ENCODE assay signal across 8 mouse cellular contexts in the genomic region with DNA sequence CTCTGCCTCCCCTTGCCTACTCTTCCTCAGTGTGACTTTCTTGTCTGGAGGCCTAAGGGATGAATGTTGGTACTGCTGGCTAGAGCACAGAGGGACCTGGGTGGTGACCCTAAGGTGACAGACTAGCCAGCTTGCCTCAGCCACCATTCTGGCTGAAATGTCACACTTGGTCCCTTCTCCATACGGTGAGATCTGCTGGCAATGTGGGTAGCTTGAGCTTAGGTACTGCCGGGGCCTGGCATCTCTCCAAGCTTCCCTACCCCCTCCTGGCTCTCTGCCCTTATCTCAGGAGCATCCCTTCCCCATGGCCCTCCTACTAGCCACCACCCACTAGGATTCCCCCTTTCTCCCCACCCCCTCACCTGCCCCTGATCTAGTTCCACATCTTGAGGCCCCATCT.
A peak's percentile ranks its signal among the peaks of the same experiment; 100 is the strongest.
DNase-seq lines count a peak whose midpoint lies in the region; ATAC-seq and TF ChIP-seq lines count a peak whose summit lies in the region.

No protein-coding gene starts in this region.

- H3K27ac ChIP-seq in forebrain, embryonic 15.5 days (replicated peaks): 0 out of 2 replicates have a peak overlapping the region, but pooled peaks have one; percentile 42
- 0 out of 2 replicates have a peak overlapping the region, but pooled peaks have one; percentile 66 for H3K27ac ChIP-seq in midbrain, embryonic 15.5 days
- no peak overlapping the region for H3K27ac ChIP-seq in left cerebral cortex, adult 2 months

- no peak overlapping the region for H3K4me3 ChIP-seq in forebrain, embryonic 15.5 days
- H3K4me3 ChIP-seq in midbrain, embryonic 15.5 days: no peak overlapping the region
- no peak overlapping the region for H3K4me3 ChIP-seq in left cerebral cortex, adult 2 months

- no peaks in the 10 kb centered on the region for H3K36me3 ChIP-seq in forebrain, embryonic 15.5 days
- H3K36me3 ChIP-seq in midbrain, embryonic 15.5 days (replicated peaks): no peaks in the 10 kb centered on the region

- H3K9me3 ChIP-seq in forebrain, embryonic 15.5 days: no peaks in the 10 kb centered on the region
- H3K9me3 ChIP-seq in midbrain, embryonic 15.5 days: no peaks in the 10 kb centered on the region

- no peak for TF ChIP-seq CTCF in left cerebral cortex, adult 2 months (IDR thresholded peaks at IDR 0.05)

- H3K4me1 ChIP-seq in forebrain, embryonic 15.5 days: peaks cover 29% of the 10 kb centered on the region
- H3K4me1 ChIP-seq in midbrain, embryonic 15.5 days: peaks cover 21% of the 10 kb centered on the region

- intact Hi-C loops in left cerebral cortex, postnatal 4 days (cut with DNase I): no loop called here
- intact Hi-C loops in left cerebral cortex, postnatal 36 days (cut with DNase I): no loop called here
- intact Hi-C loops in left cerebral cortex, adult 2 months (cut with DNase I): no loop called here

- H3K4me2 ChIP-seq in forebrain, embryonic 15.5 days (replicated peaks): no peak overlapping the region
- no peak overlapping the region for H3K4me2 ChIP-seq in midbrain, embryonic 15.5 days

- ATAC-seq in forebrain, embryonic 15.5 days (replicated peaks): peak; percentile 41
- peak; percentile 14; the same call in 1 of the 2 replicates for ATAC-seq in midbrain, embryonic 15.5 days (replicated peaks)
- no peak for ATAC-seq in erythroblast, adult 5-6 weeks (replicated peaks; ENCODE audit: low FRiP score, poor library complexity, severe bottlenecking)

- DNase-seq in adrenal gland, postnatal 10 days: peak; percentile 31
- no peak for DNase-seq in adrenal gland, postnatal 4 days (ENCODE audit: low spot score in 2 of 2)
- DNase-seq in left cerebral cortex, postnatal 4 days: peak; percentile 87
- no peak for DNase-seq in left cerebral cortex, postnatal 36 days (ENCODE audit: low spot score in 2 of 2)
- no peak for DNase-seq in left cerebral cortex, adult 2 months (ENCODE audit: extremely low spot score in 1 of 2, low spot score in 2 of 2)

- H3K9ac ChIP-seq in forebrain, embryonic 15.5 days (replicated peaks): no peak overlapping the region
- no peak overlapping the region for H3K9ac ChIP-seq in midbrain, embryonic 15.5 days

- 31% methylated on average over 2 of the region's 2 CpGs for WGBS in forebrain, embryonic 15.5 days
- 77% methylated on average over 2 of the region's 2 CpGs for WGBS in midbrain, embryonic 15.5 days

- peaks cover 20% of the 10 kb centered on the region; the same call in 1 of the 2 replicates for H3K27me3 ChIP-seq in forebrain, embryonic 15.5 days
- H3K27me3 ChIP-seq in midbrain, embryonic 15.5 days (replicated peaks): no peaks in the 10 kb centered on the region

Comparison
In these comparisons a context has a peak if more than half of its experiments do, and no peak if none do; other contexts are left out.
1. DNase-seq: peak in adrenal gland, postnatal 10 days (single experiment) and left cerebral cortex, postnatal 4 days (single experiment); none in adrenal gland, postnatal 4 days (0 of 2), left cerebral cortex, postnatal 36 days (0 of 2) and left cerebral cortex, adult 2 months (0 of 2).